Mouse (Mus musculus): Measurements from ENCODE around the gene Pfn4. TPM values are rescaled to one million over a fixed set of nuclear protein-coding genes. Genes with fewer than 3 reads are reported as not detected.
A peak's percentile ranks its signal among the peaks of the same experiment; 100 is the strongest.

Gene Pfn4
- 1.2 and 1.5 TPM in 2 replicates for polyA plus RNA-seq (2015; fragmentation: Nextera tagmentation; extraction: Ambion mirVana)

- no peaks in the 10 kb centered on the region for H3K36me3 ChIP-seq
- no peaks in the 10 kb centered on the region for H3K27me3 ChIP-seq
- ATAC-seq (ENCODE audit: low read depth), result peak; percentile 98
- 4% methylated on average over 61 of the region's 61 CpGs for WGBS (ENCODE audit: insufficient replicate concordance)
- H3K4me2 ChIP-seq, result peak within 1 kb of the TSS; percentile 82
- peak within 1 kb of the TSS; percentile 84 for H3K9ac ChIP-seq
- H3K4me1 ChIP-seq (replicated peaks), result peaks cover 10% of the 10 kb centered on the region; the same call in 1 of the 2 replicates
- H3K4me3 ChIP-seq (replicated peaks), result peak within 1 kb of the TSS; percentile 76
- H3K27ac ChIP-seq, result peak within 1 kb of the TSS; percentile 72; the same call in 1 of the 2 replicates
- no peaks in the 10 kb centered on the region for H3K9me3 ChIP-seq (replicated peaks)
- DNase-seq, result peak; percentile 92
Measured at GRCm38 (mm10) chr12:4768492-4769332, at the start of gene Pfn4, which contains the start of gene Fam228b. Pfn4 (plus strand) TSS chr12:4769022. Fam228b (minus strand) TSS chr12:4769267.

- peak; percentile 12 for ATAC-seq (ENCODE audit: low read depth)
- H3K4me1 ChIP-seq (replicated peaks), result peaks cover 62% of the 10 kb centered on the region
- DNase-seq, result peak; percentile 23
- 24% methylated on average over 13 of the region's 13 CpGs for whole genome bisulfite sequencing (ENCODE audit: insufficient replicate concordance)
- no peaks in the 10 kb centered on the region for H3K9me3 ChIP-seq (replicated peaks)
- no peaks in the 10 kb centered on the region for H3K36me3 ChIP-seq
- H3K27me3 ChIP-seq, result no peaks in the 10 kb centered on the region
- H3K4me3 ChIP-seq (replicated peaks), result peak overlapping the region; percentile 36
- H3K27ac ChIP-seq, result peak overlapping the region; percentile 56
- H3K9ac ChIP-seq, result peak overlapping the region; percentile 36; the same call in 1 of the 2 replicates
- peak overlapping the region; percentile 63 for H3K4me2 ChIP-seq
Measured at GRCm38 (mm10) chr12:4719066-4719761, 49.6 kb upstream of the Pfn4 start.

- Histone ChIP-seq H3K4me1 (replicated peaks) (peaks cover 53% of the 10 kb centered on the region), H3K4me3 (replicated peaks) (peak overlapping the region; percentile 40), H3K27ac (peak overlapping the region; percentile 56; the same call in 1 of the 2 replicates), H3K9ac (peak overlapping the region; percentile 36; the same call in 1 of the 2 replicates), H3K27me3 (no peaks in the 10 kb centered on the region), H3K36me3 (no peaks in the 10 kb centered on the region), H3K4me2 (peak overlapping the region; percentile 63), H3K9me3 (replicated peaks) (no peaks in the 10 kb centered on the region)
- WGBS (ENCODE audit: insufficient replicate concordance), result 44% methylated on average over 17 of the region's 17 CpGs
- DNase-seq (peak; percentile 71), ATAC-seq (ENCODE audit: low read depth) (peak; percentile 69)
Measured at GRCm38 (mm10) chr12:4719762-4720754, 48.8 kb upstream of the Pfn4 start.

GRCm38 (mm10) chr12:4729165-4729564, 39.7 kb upstream of the Pfn4 start:
- Histone ChIP-seq H3K27me3 (no peaks in the 10 kb centered on the region), H3K27ac (no peak overlapping the region), H3K36me3 (no peaks in the 10 kb centered on the region), H3K9ac (no peak overlapping the region), H3K4me2 (no peak overlapping the region), H3K4me3 (replicated peaks) (no peak overlapping the region), H3K9me3 (replicated peaks) (no peaks in the 10 kb centered on the region), H3K4me1 (replicated peaks) (no peaks in the 10 kb centered on the region)
- WGBS (ENCODE audit: insufficient replicate concordance), result 86% methylated on average over 3 of the region's 3 CpGs
- no peak for DNase-seq
- no peak for ATAC-seq (ENCODE audit: low read depth)

- no peak overlapping the region for H3K4me2 ChIP-seq
- no peaks in the 10 kb centered on the region for H3K4me1 ChIP-seq (replicated peaks)
- ATAC-seq (ENCODE audit: low read depth), result no peak
- DNase-seq, result no peak
- no peaks in the 10 kb centered on the region for H3K27me3 ChIP-seq
- no peaks in the 10 kb centered on the region for H3K36me3 ChIP-seq
- H3K9me3 ChIP-seq (replicated peaks), result no peaks in the 10 kb centered on the region
- H3K4me3 ChIP-seq (replicated peaks), result no peak overlapping the region
- no peak overlapping the region for H3K9ac ChIP-seq
- no peak overlapping the region for H3K27ac ChIP-seq
- WGBS (ENCODE audit: insufficient replicate concordance), result 60% methylated on average over 4 of the region's 4 CpGs
Measured at GRCm38 (mm10) chr12:4731629-4732028, 37.2 kb upstream of the Pfn4 start.

GRCm38 (mm10) chr12:4732332-4732731, 36.5 kb upstream of the Pfn4 start:
- H3K27ac ChIP-seq, result no peak overlapping the region
- H3K9ac ChIP-seq, result no peak overlapping the region
- H3K27me3 ChIP-seq, result no peaks in the 10 kb centered on the region
- H3K4me3 ChIP-seq (replicated peaks), result no peak overlapping the region
- no peaks in the 10 kb centered on the region for H3K36me3 ChIP-seq
- no peaks in the 10 kb centered on the region for H3K9me3 ChIP-seq (replicated peaks)
- no peaks in the 10 kb centered on the region for H3K4me1 ChIP-seq (replicated peaks)
- no peak for DNase-seq
- ATAC-seq (ENCODE audit: low read depth), result no peak
- no peak overlapping the region for H3K4me2 ChIP-seq
- WGBS (ENCODE audit: insufficient replicate concordance), result 67% methylated on average over 4 of the region's 4 CpGs

GRCm38 (mm10) chr12:4738031-4738576, 30.7 kb upstream of the Pfn4 start, which contains the start of gene Fam228a:
Fam228a (minus strand) TSS chr12:4738430.
- Histone ChIP-seq H3K36me3 (no peaks in the 10 kb centered on the region), H3K27ac (no peak within 1 kb of the TSS), H3K4me1 (replicated peaks) (no peaks in the 10 kb centered on the region), H3K4me2 (no peak within 1 kb of the TSS), H3K9ac (no peak within 1 kb of the TSS), H3K9me3 (replicated peaks) (no peaks in the 10 kb centered on the region), H3K27me3 (no peaks in the 10 kb centered on the region), H3K4me3 (replicated peaks) (no peak within 1 kb of the TSS)
- WGBS (ENCODE audit: insufficient replicate concordance), result 84% methylated on average over 18 of the region's 18 CpGs
- DNase-seq (no peak), ATAC-seq (ENCODE audit: low read depth) (no peak)

- no peaks in the 10 kb centered on the region for H3K4me1 ChIP-seq (replicated peaks)
- no peaks in the 10 kb centered on the region for H3K36me3 ChIP-seq
- H3K27ac ChIP-seq, result no peak overlapping the region
- H3K4me3 ChIP-seq (replicated peaks), result no peak overlapping the region
- no peak for DNase-seq
- WGBS (ENCODE audit: insufficient replicate concordance), result 68% methylated on average over 7 of the region's 7 CpGs
- no peak overlapping the region for H3K4me2 ChIP-seq
- no peak overlapping the region for H3K9ac ChIP-seq
- no peaks in the 10 kb centered on the region for H3K27me3 ChIP-seq
- ATAC-seq (ENCODE audit: low read depth), result no peak
- H3K9me3 ChIP-seq (replicated peaks), result no peaks in the 10 kb centered on the region
Measured at GRCm38 (mm10) chr12:4740823-4741222, 28.0 kb upstream of the Pfn4 start.

GRCm38 (mm10) chr12:4742183-4742582, 26.6 kb upstream of the Pfn4 start:
- 69% methylated on average over 3 of the region's 3 CpGs for WGBS (ENCODE audit: insufficient replicate concordance)
- ATAC-seq (ENCODE audit: low read depth) (no peak), DNase-seq (no peak)

GRCm38 (mm10) chr12:4744486-4744885, 24.3 kb upstream of the Pfn4 start:
- Histone ChIP-seq H3K27me3 (no peaks in the 10 kb centered on the region), H3K27ac (no peak overlapping the region), H3K4me3 (replicated peaks) (no peak overlapping the region), H3K9ac (no peak overlapping the region), H3K4me2 (no peak overlapping the region), H3K36me3 (no peaks in the 10 kb centered on the region), H3K4me1 (replicated peaks) (no peaks in the 10 kb centered on the region), H3K9me3 (replicated peaks) (no peaks in the 10 kb centered on the region)
- ATAC-seq (ENCODE audit: low read depth) (no peak), DNase-seq (no peak)
- 85% methylated on average over 10 of the region's 10 CpGs for WGBS (ENCODE audit: insufficient replicate concordance)

More at GRCm38 (mm10) chr12:4742183-4742582, 26.6 kb upstream of the Pfn4 start:
- Histone ChIP-seq H3K36me3 (no peaks in the 10 kb centered on the region), H3K9ac (no peak overlapping the region), H3K27me3 (no peaks in the 10 kb centered on the region), H3K4me3 (replicated peaks) (no peak overlapping the region), H3K9me3 (replicated peaks) (no peaks in the 10 kb centered on the region), H3K4me1 (replicated peaks) (no peaks in the 10 kb centered on the region), H3K4me2 (no peak overlapping the region), H3K27ac (no peak overlapping the region)

All from liver, embryonic 13.5 days (tissue).